Mouse (Mus musculus): Measurements from ENCODE around the gene Caprin1. TPM values are rescaled to one million over a fixed set of nuclear protein-coding genes. Genes with fewer than 3 reads are reported as not detected.

Caprin1 gene
- polyA plus RNA-seq, 1 experiment from 2014 or later = 252 TPM

DNA sequence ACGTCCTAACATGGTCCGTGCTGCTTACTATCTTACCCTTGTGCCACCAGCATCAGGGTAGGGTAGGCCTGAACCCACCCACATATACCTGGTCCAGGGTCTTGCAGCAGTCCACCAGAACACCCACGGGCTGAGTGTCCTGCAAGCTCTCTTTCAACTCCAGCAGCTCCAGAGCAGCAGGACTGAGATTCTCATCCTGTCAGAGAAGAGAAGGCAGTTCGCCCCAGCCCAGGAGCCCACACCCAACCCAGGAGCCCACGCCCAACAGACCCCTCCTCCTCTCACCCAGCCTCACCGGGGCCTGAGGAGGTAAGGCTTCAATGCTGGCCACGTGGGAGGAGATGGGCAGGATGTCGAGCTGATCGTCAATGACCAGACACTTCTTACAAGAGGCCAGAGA is 49.6 kb downstream of the Caprin1 start:
- Histone ChIP-seq H3K4me1 (no peaks in the 10 kb centered on the region), H3K4me2 (no peak overlapping the region), H3K9me3 (no peaks in the 10 kb centered on the region), H3K27ac (no peak overlapping the region), H3K27me3 (replicated peaks) (no peaks in the 10 kb centered on the region), H3K4me3 (replicated peaks) (no peak overlapping the region), H3K9ac (no peak overlapping the region), H3K36me3 (peaks cover 16% of the 10 kb centered on the region)
- whole genome bisulfite sequencing = 89% methylated on average over 9 of the region's 9 CpGs
- ATAC-seq (ENCODE audit: insufficient read depth, low FRiP score, low read depth) = no peak

DNA sequence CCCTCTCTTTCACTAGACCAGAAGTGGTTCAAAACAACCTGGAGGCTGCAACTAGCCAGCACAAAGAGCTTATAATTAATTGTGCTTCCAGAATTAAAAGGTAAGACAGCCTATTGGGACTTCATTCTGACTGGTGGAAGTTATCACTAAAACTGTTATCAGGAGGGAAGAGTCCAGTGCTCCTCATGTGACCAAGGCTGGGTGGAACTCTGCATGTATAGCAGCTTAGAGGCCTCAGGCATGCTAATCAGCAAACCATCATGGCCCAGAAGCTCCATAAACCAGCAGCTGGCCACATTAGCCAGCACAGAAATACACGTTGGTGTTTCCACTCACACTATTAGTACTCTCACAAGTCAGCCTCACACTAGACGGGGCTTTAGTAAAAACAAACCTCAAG is 50.7 kb downstream of the Caprin1 start:
- no peak for ATAC-seq (ENCODE audit: insufficient read depth, low FRiP score, low read depth)
- Histone ChIP-seq H3K27me3 (replicated peaks) (no peaks in the 10 kb centered on the region), H3K36me3 (peaks cover 11% of the 10 kb centered on the region), H3K9ac (no peak overlapping the region), H3K27ac (no peak overlapping the region), H3K4me3 (replicated peaks) (no peak overlapping the region), H3K4me1 (no peaks in the 10 kb centered on the region), H3K9me3 (no peaks in the 10 kb centered on the region), H3K4me2 (no peak overlapping the region)
- WGBS = 80% methylated on average over 2 of the region's 2 CpGs

DNA sequence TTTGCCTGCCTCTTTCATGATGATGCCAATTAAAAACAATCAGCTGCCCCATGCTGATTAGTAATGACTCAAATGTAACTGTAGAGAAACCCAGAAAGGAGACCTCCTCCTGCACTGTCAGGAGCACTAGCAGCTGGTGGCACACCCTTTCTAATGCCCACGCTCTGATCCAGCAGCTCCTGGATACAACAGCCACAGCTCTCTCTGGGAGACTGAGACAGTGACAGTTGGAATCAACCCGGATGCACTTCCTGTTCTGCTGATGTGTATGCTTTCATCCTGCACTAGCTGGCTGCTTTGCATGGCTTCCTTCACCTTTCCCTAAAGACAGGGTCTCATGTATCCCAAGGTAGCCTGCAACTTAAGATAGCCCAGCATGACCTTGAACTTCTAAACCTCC is 51.4 kb downstream of the Caprin1 start:
- no peak for ATAC-seq (ENCODE audit: insufficient read depth, low FRiP score, low read depth)
- Histone ChIP-seq H3K4me3 (replicated peaks) (no peak overlapping the region), H3K9me3 (no peaks in the 10 kb centered on the region), H3K27ac (no peak overlapping the region), H3K4me1 (no peaks in the 10 kb centered on the region), H3K36me3 (peaks cover 8% of the 10 kb centered on the region), H3K27me3 (replicated peaks) (no peaks in the 10 kb centered on the region), H3K9ac (no peak overlapping the region), H3K4me2 (no peak overlapping the region)
- 86% methylated on average over 2 of the region's 2 CpGs for whole genome bisulfite sequencing

DNA sequence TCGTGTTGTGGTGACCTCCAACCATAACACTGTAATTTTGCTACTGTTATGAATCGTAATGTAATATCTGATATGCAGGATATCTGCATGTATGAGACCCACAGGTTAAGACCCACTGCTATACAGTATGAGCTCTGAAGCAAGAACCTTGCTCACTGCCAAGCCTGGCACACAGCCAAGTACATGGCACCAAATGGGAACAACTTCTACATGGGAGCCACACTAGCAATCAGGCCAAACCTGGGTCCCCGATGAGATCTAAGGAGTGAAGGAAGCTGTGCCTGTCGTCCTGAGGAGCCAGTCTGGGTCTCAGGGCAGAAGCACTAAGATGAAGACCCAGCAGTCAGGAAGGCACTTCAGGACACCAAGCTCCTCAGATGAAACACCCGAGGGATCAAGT is 52.0 kb downstream of the Caprin1 start:
- Histone ChIP-seq H3K9ac (no peak overlapping the region), H3K4me3 (replicated peaks) (no peak overlapping the region), H3K4me1 (no peaks in the 10 kb centered on the region), H3K36me3 (peaks cover 10% of the 10 kb centered on the region; the same call in 1 of the 2 replicates), H3K4me2 (no peak overlapping the region), H3K27ac (no peak overlapping the region), H3K9me3 (no peaks in the 10 kb centered on the region), H3K27me3 (replicated peaks) (no peaks in the 10 kb centered on the region)
- ATAC-seq (ENCODE audit: insufficient read depth, low FRiP score, low read depth) = no peak
- WGBS = 83% methylated on average over 5 of the region's 5 CpGs

DNA sequence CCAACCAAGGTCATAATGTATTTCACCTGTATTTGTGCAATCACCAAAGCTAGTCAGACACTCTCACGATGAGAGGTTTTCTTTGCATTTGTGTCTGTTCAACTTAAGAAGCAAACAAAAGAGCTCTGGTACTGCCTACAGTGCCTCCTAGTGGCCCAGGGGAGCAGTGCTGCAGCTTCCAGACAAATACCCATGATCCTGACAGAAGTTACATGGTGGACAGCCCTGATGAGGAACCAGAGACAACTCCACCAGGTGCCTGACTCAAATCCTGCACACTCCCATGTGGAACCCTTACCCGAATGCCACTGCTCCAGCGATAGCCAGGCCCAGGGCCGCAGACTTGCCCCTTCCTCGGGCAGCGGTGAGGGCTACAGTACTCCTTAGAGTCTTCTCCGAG is 53.5 kb downstream of the Caprin1 start:
- no peak overlapping the region for H3K27ac ChIP-seq

DNA sequence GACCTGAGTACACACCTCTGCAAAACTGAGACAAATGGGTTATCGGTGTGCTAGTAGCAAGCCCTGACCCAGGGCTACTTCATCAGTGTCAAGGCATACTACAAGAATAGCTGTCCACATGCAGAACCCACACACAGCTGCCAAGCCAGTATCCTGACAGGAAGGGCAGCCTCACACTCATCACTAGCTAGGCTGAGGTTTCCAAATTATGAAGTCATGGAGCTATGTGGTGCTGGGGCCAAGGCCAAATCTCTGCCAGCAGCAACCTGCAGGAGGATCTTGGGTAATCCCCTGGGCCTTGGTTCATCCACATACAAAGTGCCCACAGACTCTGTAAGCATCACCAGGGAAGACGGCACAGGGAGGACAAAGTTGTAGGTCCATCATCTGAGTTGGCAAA is 53.9 kb downstream of the Caprin1 start:
- no peaks in the 10 kb centered on the region for H3K4me1 ChIP-seq
- 94% methylated on average over 2 of the region's 2 CpGs for WGBS

More for the DNA sequence above, 53.5 kb downstream of the Caprin1 start:
- H3K36me3 ChIP-seq = peaks cover 11% of the 10 kb centered on the region; the same call in 1 of the 2 replicates
- H3K9ac ChIP-seq = no peak overlapping the region
- H3K4me3 ChIP-seq (replicated peaks) = no peak overlapping the region
- no peak for ATAC-seq (ENCODE audit: insufficient read depth, low FRiP score, low read depth)
- H3K27me3 ChIP-seq (replicated peaks) = no peaks in the 10 kb centered on the region
- 79% methylated on average over 7 of the region's 7 CpGs for WGBS
- H3K4me2 ChIP-seq = no peak overlapping the region
- H3K9me3 ChIP-seq = no peaks in the 10 kb centered on the region
- H3K4me1 ChIP-seq = no peaks in the 10 kb centered on the region

DNA sequence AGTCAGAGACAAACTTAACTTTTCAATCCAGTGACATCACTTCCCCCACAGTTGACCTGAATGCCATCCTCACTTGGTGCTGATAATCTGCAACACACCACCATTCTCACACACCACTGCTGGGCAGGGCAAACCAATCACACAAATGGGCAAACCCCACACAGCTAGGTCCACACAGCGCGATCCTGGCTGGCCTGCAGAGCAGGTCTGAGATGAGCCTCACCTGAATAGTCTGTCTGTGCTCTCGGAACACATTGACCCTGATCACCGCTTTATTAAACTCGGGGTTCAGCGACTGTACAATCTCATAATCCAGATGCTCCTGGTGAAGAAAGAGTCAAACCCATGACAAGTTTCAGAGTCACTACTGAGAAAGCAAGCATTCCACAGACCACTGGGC is 54.6 kb downstream of the Caprin1 start:
- H3K9ac ChIP-seq = no peak overlapping the region
- H3K4me3 ChIP-seq (replicated peaks) = no peak overlapping the region
- H3K27me3 ChIP-seq (replicated peaks) = no peaks in the 10 kb centered on the region
- ATAC-seq (ENCODE audit: insufficient read depth, low FRiP score, low read depth) = no peak
- no peak overlapping the region for H3K27ac ChIP-seq
- WGBS = 96% methylated on average over 6 of the region's 6 CpGs
- H3K9me3 ChIP-seq = no peaks in the 10 kb centered on the region
- H3K36me3 ChIP-seq = peaks cover 11% of the 10 kb centered on the region; the same call in 1 of the 2 replicates
- H3K4me1 ChIP-seq = no peaks in the 10 kb centered on the region
- H3K4me2 ChIP-seq = no peak overlapping the region

More for the DNA sequence above, 53.9 kb downstream of the Caprin1 start:
- H3K27me3 ChIP-seq (replicated peaks) = no peaks in the 10 kb centered on the region
- ATAC-seq (ENCODE audit: insufficient read depth, low FRiP score, low read depth) = no peak
- no peak overlapping the region for H3K4me2 ChIP-seq
- no peaks in the 10 kb centered on the region for H3K9me3 ChIP-seq
- H3K4me3 ChIP-seq (replicated peaks) = no peak overlapping the region
- no peak overlapping the region for H3K27ac ChIP-seq
- H3K36me3 ChIP-seq = peaks cover 11% of the 10 kb centered on the region; the same call in 1 of the 2 replicates
- no peak overlapping the region for H3K9ac ChIP-seq

DNA sequence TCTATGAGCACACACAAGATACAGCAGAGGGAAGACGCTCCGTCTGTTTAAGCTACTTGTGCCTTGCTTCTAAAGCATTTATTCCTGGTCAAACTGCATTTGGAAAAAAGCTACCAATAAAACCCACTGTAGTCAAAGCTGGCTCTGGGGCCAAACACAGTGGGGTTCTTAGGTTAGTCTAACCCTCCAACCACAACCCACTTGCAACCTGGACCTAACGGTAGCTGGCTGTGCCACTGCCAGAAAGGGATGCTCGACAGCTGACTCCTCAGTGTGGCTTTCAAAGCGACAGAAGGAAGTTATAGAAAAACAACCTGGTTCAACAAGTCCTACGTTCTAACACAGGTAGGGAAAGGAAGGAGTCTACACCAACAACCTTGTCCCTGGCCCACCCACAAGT is 66.0 kb downstream of the Caprin1 start:
- no peak overlapping the region for H3K4me3 ChIP-seq (replicated peaks)
- no peaks in the 10 kb centered on the region for H3K27me3 ChIP-seq (replicated peaks)
- H3K36me3 ChIP-seq = peaks cover 17% of the 10 kb centered on the region
- H3K4me2 ChIP-seq = no peak overlapping the region
- no peaks in the 10 kb centered on the region for H3K9me3 ChIP-seq
- no peak for ATAC-seq (ENCODE audit: insufficient read depth, low FRiP score, low read depth)
- H3K27ac ChIP-seq = no peak overlapping the region
- H3K9ac ChIP-seq = no peak overlapping the region
- 91% methylated on average over 6 of the region's 6 CpGs for WGBS
- no peaks in the 10 kb centered on the region for H3K4me1 ChIP-seq

DNA sequence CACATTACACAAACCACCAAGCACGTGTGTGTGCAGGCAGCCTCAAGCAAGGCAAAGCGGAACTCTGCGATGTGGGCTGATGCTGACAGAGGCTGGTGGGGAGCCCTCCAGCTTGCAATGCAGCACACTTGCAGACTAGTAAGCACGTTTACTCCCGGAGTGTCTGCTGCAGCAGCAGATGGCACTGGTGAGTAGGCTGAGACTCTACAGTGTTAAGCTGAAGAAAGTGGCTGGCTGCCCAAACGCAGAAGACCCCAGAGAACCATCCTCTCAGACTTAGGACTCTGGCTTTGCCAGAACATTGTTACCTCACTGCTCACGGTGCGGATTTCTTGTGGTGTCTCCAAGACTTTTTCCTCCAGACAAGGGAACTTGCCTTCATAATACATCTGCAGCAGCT is 66.5 kb downstream of the Caprin1 start:
- Histone ChIP-seq H3K27me3 (replicated peaks) (no peaks in the 10 kb centered on the region), H3K27ac (no peak overlapping the region), H3K4me2 (no peak overlapping the region), H3K4me1 (no peaks in the 10 kb centered on the region), H3K36me3 (peaks cover 17% of the 10 kb centered on the region), H3K9me3 (no peaks in the 10 kb centered on the region), H3K4me3 (replicated peaks) (no peak overlapping the region), H3K9ac (no peak overlapping the region)
- no peak for ATAC-seq (ENCODE audit: insufficient read depth, low FRiP score, low read depth)
- WGBS = 83% methylated on average over 8 of the region's 8 CpGs

DNA sequence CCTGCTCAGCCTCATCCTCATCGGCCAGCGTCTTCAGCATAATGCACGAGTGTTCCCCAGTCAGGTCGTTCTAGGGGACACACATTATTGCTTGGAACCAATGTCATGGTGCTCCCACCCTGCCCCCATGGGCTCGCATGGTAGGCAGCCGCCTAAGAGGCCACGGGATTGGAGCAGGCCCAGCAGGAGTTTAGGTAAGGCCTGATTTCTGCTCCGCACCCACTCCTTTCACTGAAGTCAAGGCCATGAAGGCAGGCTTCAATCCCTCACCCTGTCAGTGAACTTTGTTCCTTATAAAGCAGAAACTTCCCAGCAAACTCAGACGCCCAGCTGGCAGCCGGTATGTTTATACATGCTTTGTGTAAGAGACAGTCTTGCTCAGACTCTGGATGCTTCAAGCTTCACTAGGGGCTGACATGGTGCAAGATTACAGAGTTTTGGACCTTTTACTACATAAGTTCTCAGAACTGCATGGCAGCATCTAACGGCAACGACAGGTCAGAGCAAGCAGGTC is 69.4 kb downstream of the Caprin1 start:
- Histone ChIP-seq H3K36me3 (peaks cover 28% of the 10 kb centered on the region), H3K4me1 (no peaks in the 10 kb centered on the region), H3K27me3 (replicated peaks) (no peaks in the 10 kb centered on the region), H3K9ac (no peak overlapping the region), H3K27ac (peak overlapping the region; percentile 7; the same call in 1 of the 2 replicates), H3K4me3 (replicated peaks) (no peak overlapping the region), H3K9me3 (no peaks in the 10 kb centered on the region), H3K4me2 (no peak overlapping the region)
- no peak for ATAC-seq (ENCODE audit: insufficient read depth, low FRiP score, low read depth)
- WGBS = 70% methylated on average over 12 of the region's 12 CpGs

DNA sequence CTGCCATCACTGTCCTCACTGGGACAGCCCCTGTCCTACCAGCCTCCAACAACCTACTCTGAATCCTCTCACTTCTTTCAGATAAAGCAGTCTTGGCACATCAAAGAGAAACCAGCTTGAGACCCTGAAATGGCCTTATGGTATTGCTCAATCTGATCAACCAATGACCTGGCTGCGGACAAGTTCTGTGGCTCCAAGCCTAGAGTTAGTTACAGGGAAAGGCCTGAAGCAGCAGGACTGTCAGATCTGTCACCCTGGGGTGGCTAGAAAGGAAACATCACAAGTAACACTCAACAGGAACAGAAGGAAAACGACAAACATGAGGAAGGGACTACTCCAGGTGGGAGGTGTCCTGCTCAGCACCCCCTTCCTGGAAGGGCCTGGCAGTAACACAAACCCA is 72.9 kb downstream of the Caprin1 start:
- 84% methylated on average over 2 of the region's 2 CpGs for WGBS
- Histone ChIP-seq H3K4me2 (no peak overlapping the region), H3K9me3 (no peaks in the 10 kb centered on the region), H3K4me3 (replicated peaks) (no peak overlapping the region), H3K27ac (no peak overlapping the region), H3K9ac (no peak overlapping the region), H3K27me3 (replicated peaks) (no peaks in the 10 kb centered on the region), H3K4me1 (no peaks in the 10 kb centered on the region), H3K36me3 (peaks cover 42% of the 10 kb centered on the region)
- ATAC-seq (ENCODE audit: insufficient read depth, low FRiP score, low read depth) = no peak

DNA sequence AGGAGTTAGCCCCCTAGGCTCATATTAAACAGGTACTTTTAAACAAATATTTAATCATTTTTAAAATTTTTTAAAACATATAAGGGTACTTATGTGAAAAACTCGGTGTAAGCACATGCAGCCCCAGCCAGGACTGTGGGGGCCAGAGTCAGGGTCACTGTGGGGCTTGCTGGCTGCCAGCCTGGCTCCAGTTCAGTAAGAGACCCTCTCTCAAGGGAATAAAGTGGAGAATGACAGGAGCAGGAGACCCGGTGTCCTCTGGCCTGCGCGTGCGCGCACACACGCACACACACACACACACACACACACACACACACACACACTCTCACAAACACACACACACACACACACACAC is 78.2 kb downstream of the Caprin1 start:
- 79% methylated on average over 7 of the region's 7 CpGs for WGBS
- Histone ChIP-seq H3K4me1 (no peaks in the 10 kb centered on the region), H3K27ac (no peak overlapping the region), H3K9ac (no peak overlapping the region), H3K9me3 (no peaks in the 10 kb centered on the region), H3K36me3 (peaks cover 25% of the 10 kb centered on the region), H3K4me3 (replicated peaks) (no peak overlapping the region), H3K27me3 (replicated peaks) (no peaks in the 10 kb centered on the region), H3K4me2 (no peak overlapping the region)
- ATAC-seq (ENCODE audit: insufficient read depth, low FRiP score, low read depth) = no peak

Measured in stomach, embryonic 15.5 days (tissue).